Mouse (Mus musculus) ES-E14 (cell line): ENCODE data around the gene Gucy1a1.

Experiments used
- CHD2 ChIP-seq: IDR thresholded peaks from 2 replicates; pipeline ENCODE4 v1.6.1; 2014; ENCODE audit warnings: mild to moderate bottlenecking, low read depth, low read length, inconsistent platforms
- HCFC1 ChIP-seq: IDR thresholded peaks from 2 replicates; pipeline ENCODE4 v1.6.1; 2012; ENCODE audit warnings: low read length, inconsistent platforms, borderline replicate concordance; ENCODE audit not compliant: insufficient read depth
- MAFK ChIP-seq: IDR thresholded peaks from 2 replicates; pipeline ENCODE4 v1.6.1; 2014; ENCODE audit warnings: mild to moderate bottlenecking, low read depth, low read length, inconsistent platforms; ENCODE audit not compliant: insufficient read depth
- ZC3H11A ChIP-seq: IDR thresholded peaks from 2 replicates; pipeline ENCODE4 v1.6.1; 2012; ENCODE audit warnings: low read depth, mild to moderate bottlenecking, inconsistent platforms, low read length, borderline replicate concordance
- ZNF384 ChIP-seq: IDR thresholded peaks from 2 replicates; pipeline ENCODE4 v1.6.1; 2012; ENCODE audit warnings: low read depth, low read length, inconsistent platforms

- no peak for TF ChIP-seq MAFK
- TF ChIP-seq ZNF384, result no peak
- no peak for TF ChIP-seq ZC3H11A
- no peak for TF ChIP-seq HCFC1
- TF ChIP-seq CHD2, result no peak
These were observed 41.4 kb downstream of the Gucy1a1 start for GRCm38 (mm10) chr3:82104229-82104628.
